Mouse (Mus musculus) limb, embryonic 15.5 days (tissue): ENCODE results near the gene Ugt2b5. TPM values are rescaled to one million over a fixed set of nuclear protein-coding genes. Genes with fewer than 3 reads are reported as not detected.
"Not testable (repeated sequence)": the region's sequence is repeated elsewhere in the genome, so short reads cannot be mapped to it uniquely, and the experiment has no call there.

Source experiments
- ATAC-seq: fragments of 200-750 bp; cut with Nextera tagmentation; 2 replicates; pipeline ENCODE4 v1.8.0; 2017; ENCODE audit warnings: low read depth, moderate TSS enrichment; ENCODE audit not compliant: insufficient number of reproducible peaks, low FRiP score, low TSS enrichment
- H3K27ac ChIP-seq: fragments of 300-500 bp; sonication (generic); 2 replicates; pipeline ENCODE4 v1.5.1; 2015; ENCODE audit warnings: moderate library complexity, mild to moderate bottlenecking, inconsistent platforms
- H3K27me3 ChIP-seq: fragments of 300-500 bp; sonication (generic); 2 replicates; pipeline ENCODE4 v1.6.1; 2015; ENCODE audit warnings: inconsistent platforms
- H3K36me3 ChIP-seq: fragments of 300-500 bp; sonication (generic); 2 replicates; pipeline ENCODE4 v1.6.1; 2015; ENCODE audit warnings: inconsistent platforms
- H3K4me1 ChIP-seq: fragments of 300-500 bp; sonication (generic); 2 replicates; pipeline ENCODE4 v1.6.1; 2015; ENCODE audit warnings: inconsistent platforms
- H3K4me2 ChIP-seq: fragments of 300-500 bp; sonication (generic); 2 replicates; pipeline ENCODE4 v1.6.1; 2015; ENCODE audit warnings: mild to moderate bottlenecking, inconsistent platforms
- H3K4me3 ChIP-seq: fragments of 300-500 bp; sonication (generic); 2 replicates; pipeline ENCODE4 v1.5.1; 2015; ENCODE audit warnings: mild to moderate bottlenecking, inconsistent platforms
- H3K9ac ChIP-seq: fragments of 300-500 bp; sonication (generic); 2 replicates; pipeline ENCODE4 v1.6.1; 2015; ENCODE audit warnings: inconsistent platforms
- H3K9me3 ChIP-seq: fragments of 300-500 bp; sonication (generic); 2 replicates; pipeline ENCODE4 v1.6.1; 2016; ENCODE audit warnings: inconsistent platforms
- WGBS: fragments of 180-500 bp; shearing (Covaris S2); methylation state at CpG from one replicate; pipeline ENCODE4 v1.1.7; 2015; 5-methylcytosine and 5-hydroxymethylcytosine counted together
- polyA plus RNA-seq: library from polyadenylated mRNA; unstranded; fragments of >200 nt; fragmentation: Nextera tagmentation; extraction: Ambion mirVana; gene quantifications from 2 replicates; pipeline ENCODE4 v1.2.1, GENCODE M21; 2015

Gene Ugt2b5
- not detected in 2 replicates for polyA plus RNA-seq

- not testable (repeated sequence) for H3K27me3 ChIP-seq, H3K4me2 ChIP-seq, H3K9ac ChIP-seq, H3K36me3 ChIP-seq, H3K4me1 ChIP-seq, H3K27ac ChIP-seq, H3K4me3 ChIP-seq, ATAC-seq, H3K9me3 ChIP-seq
- WGBS: 91% methylated on average over 1 of the region's 2 CpGs
Observed at GRCm38 (mm10) chr5:87140196-87140595, at the start of gene Ugt2b5. Gene Ugt2b5, minus strand, starts transcription at chr5:87140318.

DNA sequence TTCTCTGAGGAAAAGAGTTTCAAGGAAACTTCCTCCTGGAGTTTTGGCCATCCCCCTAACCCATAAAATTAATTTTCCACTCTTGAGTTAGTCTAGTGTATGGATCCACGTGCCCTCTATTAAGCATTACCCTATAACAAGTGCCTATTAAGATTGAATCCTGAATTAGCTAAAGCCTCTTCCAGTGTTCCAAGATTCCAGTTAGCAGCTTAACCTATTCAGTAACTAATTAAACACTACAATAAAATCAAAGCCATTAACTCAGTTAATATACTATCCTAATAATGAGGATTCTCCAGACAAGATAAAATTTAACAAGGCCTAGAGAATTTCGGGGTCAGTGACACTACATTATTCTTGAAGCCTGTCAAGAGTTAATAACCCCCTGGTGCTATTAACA, 35.7 kb upstream of the Ugt2b5 start:
- H3K9ac ChIP-seq, ATAC-seq, H3K4me1 ChIP-seq, H3K27ac ChIP-seq, H3K27me3 ChIP-seq, H3K4me3 ChIP-seq, H3K36me3 ChIP-seq, H3K9me3 ChIP-seq, H3K4me2 ChIP-seq: not testable (repeated sequence)
- WGBS: 42% methylated on average over 2 of the region's 2 CpGs

- H3K4me3 ChIP-seq: no peak overlapping the region
- H3K4me1 ChIP-seq: no peaks in the 10 kb centered on the region
- ATAC-seq: no peak
- H3K9me3 ChIP-seq: no peaks in the 10 kb centered on the region
- 66% methylated on average over 2 of the region's 2 CpGs for WGBS
- no peak overlapping the region for H3K4me2 ChIP-seq
- no peaks in the 10 kb centered on the region for H3K27me3 ChIP-seq
- no peaks in the 10 kb centered on the region for H3K36me3 ChIP-seq
- no peak overlapping the region for H3K27ac ChIP-seq
- no peak overlapping the region for H3K9ac ChIP-seq
Observed at GRCm38 (mm10) chr5:87174671-87175070, 34.6 kb upstream of the Ugt2b5 start.

- Histone ChIP-seq H3K27me3 (no peaks in the 10 kb centered on the region), H3K9ac (no peak overlapping the region), H3K27ac (no peak overlapping the region), H3K9me3 (no peaks in the 10 kb centered on the region), H3K36me3 (no peaks in the 10 kb centered on the region), H3K4me2 (no peak overlapping the region), H3K4me1 (no peaks in the 10 kb centered on the region), H3K4me3 (no peak overlapping the region)
- no peak for ATAC-seq
- WGBS: 79% methylated on average over 8 of the region's 8 CpGs
Observed at GRCm38 (mm10) chr5:87147741-87148454, 7.8 kb upstream of the Ugt2b5 start.

GRCm38 (mm10) chr5:87142865-87143456, 2.8 kb upstream of the Ugt2b5 start:
- ATAC-seq: no peak
- no peaks in the 10 kb centered on the region for H3K27me3 ChIP-seq
- no peak overlapping the region for H3K27ac ChIP-seq
- no peaks in the 10 kb centered on the region for H3K9me3 ChIP-seq
- H3K4me1 ChIP-seq: no peaks in the 10 kb centered on the region
- no peak overlapping the region for H3K9ac ChIP-seq
- 43% methylated on average over 3 of the region's 3 CpGs for WGBS
- H3K4me2 ChIP-seq: no peak overlapping the region
- no peaks in the 10 kb centered on the region for H3K36me3 ChIP-seq
- no peak overlapping the region for H3K4me3 ChIP-seq

- H3K4me1 ChIP-seq, ATAC-seq, H3K4me3 ChIP-seq, H3K9me3 ChIP-seq, H3K9ac ChIP-seq, H3K27ac ChIP-seq, H3K4me2 ChIP-seq, H3K36me3 ChIP-seq, H3K27me3 ChIP-seq: not testable (repeated sequence)
- whole genome bisulfite sequencing: 93% methylated on average over 1 of the region's 1 CpGs
Observed at GRCm38 (mm10) chr5:87103697-87104096, 36.4 kb downstream of the Ugt2b5 start.

DNA sequence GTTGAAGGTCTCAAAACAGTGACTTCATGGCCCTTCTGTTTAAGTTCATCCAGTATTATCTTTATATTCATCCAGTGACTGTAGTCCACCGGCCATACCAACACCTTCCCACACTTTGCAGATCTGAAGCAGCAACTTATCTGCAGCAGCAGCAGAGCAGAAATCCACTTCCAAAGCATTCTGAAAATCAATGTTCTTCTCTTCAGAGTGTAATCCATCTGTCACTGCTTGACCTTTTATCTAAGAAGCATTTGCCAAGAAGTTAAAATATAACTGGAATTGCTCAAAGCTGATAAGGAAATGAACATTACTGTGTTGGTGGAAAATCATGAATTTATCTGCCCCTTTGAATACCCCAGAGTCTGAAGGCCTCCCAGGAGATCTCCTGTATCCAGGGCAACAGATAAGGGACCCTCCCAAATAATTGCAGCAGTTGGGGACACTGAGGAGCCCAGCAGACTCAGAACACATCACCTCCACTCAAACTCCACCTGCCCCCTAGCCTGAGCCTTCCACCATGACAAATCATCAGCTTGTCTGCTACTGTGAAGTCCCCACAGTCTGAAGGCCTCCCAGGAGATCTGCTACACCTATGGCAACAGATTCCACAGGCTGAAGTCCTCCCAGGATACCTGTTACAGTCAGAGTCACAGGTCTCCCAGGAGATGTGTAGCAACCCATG, 47.6 kb downstream of the Ugt2b5 start, which contains the start of gene Ugt2b36:
Gene Ugt2b36 (minus strand): TSS at position 210 of the 682 bp plus-strand sequence.
- Histone ChIP-seq H3K27me3 (no peaks in the 10 kb centered on the region), H3K9me3 (no peaks in the 10 kb centered on the region), H3K9ac (no peak within 1 kb of the TSS), H3K4me2 (no peak within 1 kb of the TSS), H3K4me3 (no peak within 1 kb of the TSS), H3K27ac (no peak within 1 kb of the TSS), H3K4me1 (no peaks in the 10 kb centered on the region), H3K36me3 (no peaks in the 10 kb centered on the region)
- WGBS: 90% methylated on average over 1 of the region's 1 CpGs
- ATAC-seq: no peak

GRCm38 (mm10) chr5:87091111-87091510, 49.0 kb downstream of the Ugt2b5 start:
- H3K36me3 ChIP-seq: no peaks in the 10 kb centered on the region
- H3K4me3 ChIP-seq: no peak overlapping the region
- H3K27ac ChIP-seq: no peak overlapping the region
- no peak overlapping the region for H3K4me2 ChIP-seq
- no peak overlapping the region for H3K9ac ChIP-seq
- H3K4me1 ChIP-seq: no peaks in the 10 kb centered on the region
- no peak for ATAC-seq
- no peaks in the 10 kb centered on the region for H3K27me3 ChIP-seq
- H3K9me3 ChIP-seq: no peaks in the 10 kb centered on the region

- H3K4me3 ChIP-seq: no peak overlapping the region
- H3K36me3 ChIP-seq: no peaks in the 10 kb centered on the region
- H3K27ac ChIP-seq: no peak overlapping the region
- no peaks in the 10 kb centered on the region for H3K4me1 ChIP-seq
- H3K9ac ChIP-seq: no peak overlapping the region
- ATAC-seq: no peak
- no peaks in the 10 kb centered on the region for H3K27me3 ChIP-seq
- no peaks in the 10 kb centered on the region for H3K9me3 ChIP-seq
- H3K4me2 ChIP-seq: no peak overlapping the region
Observed at GRCm38 (mm10) chr5:87089264-87089663, 50.9 kb downstream of the Ugt2b5 start.

- 79% methylated on average over 3 of the region's 3 CpGs for WGBS
- no peak overlapping the region for H3K4me2 ChIP-seq
- H3K27ac ChIP-seq: no peak overlapping the region
- no peaks in the 10 kb centered on the region for H3K9me3 ChIP-seq
- H3K36me3 ChIP-seq: no peaks in the 10 kb centered on the region
- H3K9ac ChIP-seq: no peak overlapping the region
- no peak for ATAC-seq
- H3K27me3 ChIP-seq: no peaks in the 10 kb centered on the region
- no peaks in the 10 kb centered on the region for H3K4me1 ChIP-seq
- H3K4me3 ChIP-seq: no peak overlapping the region
Observed at GRCm38 (mm10) chr5:87086269-87086668, 53.8 kb downstream of the Ugt2b5 start.
